Mouse (Mus musculus): Measurements from ENCODE around the gene Ttn. TPM values are rescaled to one million over a fixed set of nuclear protein-coding genes. Genes with fewer than 3 reads are reported as not detected.

Ttn gene
- polyA plus RNA-seq, 1 experiment from 2014 or later = not detected

DNA sequence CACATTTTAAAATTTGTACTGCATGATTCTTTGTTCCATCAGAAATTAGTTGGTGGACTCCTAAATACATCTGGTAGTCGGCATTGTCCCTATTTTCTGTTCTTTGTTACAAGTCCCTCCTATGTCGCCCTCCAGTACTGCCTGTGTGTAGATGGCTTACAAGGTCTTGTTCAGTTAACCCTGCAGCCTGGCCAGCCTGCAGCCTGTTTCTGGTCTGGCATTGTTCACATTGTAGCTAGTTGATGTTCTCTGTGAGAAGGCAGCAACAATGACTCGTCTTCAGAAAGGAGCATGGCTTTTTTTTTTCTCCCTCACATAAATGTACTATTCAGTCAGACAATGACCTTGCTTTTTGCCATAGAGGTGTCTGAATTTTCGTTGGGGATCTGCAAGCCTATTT is 10.3 kb downstream of the Ttn start:
- Histone ChIP-seq H3K4me3 (ENCODE audit: inconsistent target) (no peak overlapping the region), H3K36me3 (ENCODE audit: inconsistent target) (no peaks in the 10 kb centered on the region), H3K79me2 (ENCODE audit: inconsistent target) (no peaks in the 10 kb centered on the region), H3K27ac (no peak overlapping the region)
- WGBS (ENCODE audit: missing documents) = 82% methylated on average over 4 of the region's 4 CpGs

DNA sequence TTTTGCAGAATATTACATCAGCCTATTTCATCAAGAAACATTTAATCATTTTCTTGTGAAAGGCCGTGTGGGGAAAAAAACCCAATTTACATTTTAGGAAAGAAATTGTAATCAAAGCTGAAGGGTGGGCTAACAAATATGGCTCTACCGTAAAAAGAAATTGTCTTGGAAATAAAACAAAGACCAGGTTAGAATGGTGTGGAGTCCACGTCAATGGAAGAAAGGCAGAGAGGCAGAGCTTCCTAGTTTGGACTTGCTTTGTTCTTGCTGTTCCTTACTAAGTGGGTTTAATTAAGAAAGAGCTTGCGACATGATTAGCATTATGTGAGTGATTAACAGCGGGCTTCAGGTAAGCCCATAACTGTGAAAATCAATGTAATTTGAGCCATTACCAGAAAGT is 11.3 kb downstream of the Ttn start:
- no peaks in the 10 kb centered on the region for H3K36me3 ChIP-seq (ENCODE audit: inconsistent target)
- WGBS (ENCODE audit: missing documents) = 77% methylated on average over 5 of the region's 5 CpGs
- no peak overlapping the region for H3K27ac ChIP-seq
- H3K4me3 ChIP-seq (ENCODE audit: inconsistent target) = no peak overlapping the region
- H3K79me2 ChIP-seq (ENCODE audit: inconsistent target) = no peaks in the 10 kb centered on the region

DNA sequence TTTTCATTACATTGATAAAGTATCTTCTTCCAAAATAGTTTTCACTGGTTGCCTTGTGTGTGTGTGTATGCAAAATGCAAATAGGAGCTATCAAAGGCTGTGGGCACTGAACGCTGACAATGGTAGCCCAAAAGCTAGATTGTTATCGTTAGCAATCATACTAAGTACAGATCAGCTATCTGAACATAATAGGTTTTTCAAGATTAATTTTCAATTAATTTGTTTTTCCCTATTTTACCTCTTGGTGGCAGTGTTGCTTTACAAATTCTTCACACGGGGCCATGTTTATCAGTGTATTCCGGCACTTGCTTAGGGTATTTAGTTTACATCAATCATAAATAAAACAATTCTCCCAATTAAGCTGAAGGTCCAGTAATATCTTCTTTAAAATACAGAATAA is 11.7 kb downstream of the Ttn start:
- H3K36me3 ChIP-seq (ENCODE audit: inconsistent target) = no peaks in the 10 kb centered on the region
- H3K79me2 ChIP-seq (ENCODE audit: inconsistent target) = no peaks in the 10 kb centered on the region
- 18% methylated on average over 4 of the region's 4 CpGs for WGBS (ENCODE audit: missing documents)
- no peak overlapping the region for H3K4me3 ChIP-seq (ENCODE audit: inconsistent target)
- H3K27ac ChIP-seq = no peak overlapping the region

GRCm38 (mm10) chr2:76970204-76970603 is 12.1 kb downstream of the Ttn start:
- H3K27ac ChIP-seq = no peak overlapping the region
- no peak overlapping the region for H3K4me3 ChIP-seq (ENCODE audit: inconsistent target)
- WGBS (ENCODE audit: missing documents) = 4% methylated on average over 5 of the region's 6 CpGs
- no peaks in the 10 kb centered on the region for H3K36me3 ChIP-seq (ENCODE audit: inconsistent target)
- H3K79me2 ChIP-seq (ENCODE audit: inconsistent target) = no peaks in the 10 kb centered on the region

- Histone ChIP-seq H3K36me3 (ENCODE audit: inconsistent target) (no peaks in the 10 kb centered on the region), H3K27ac (no peak overlapping the region), H3K4me3 (ENCODE audit: inconsistent target) (no peak overlapping the region), H3K79me2 (ENCODE audit: inconsistent target) (no peaks in the 10 kb centered on the region)
- WGBS (ENCODE audit: missing documents) = 77% methylated on average over 20 of the region's 21 CpGs
Observed at GRCm38 (mm10) chr2:76969637-76970036, 12.7 kb downstream of the Ttn start.

- H3K27ac ChIP-seq = no peak overlapping the region
- H3K36me3 ChIP-seq (ENCODE audit: inconsistent target) = no peaks in the 10 kb centered on the region
- H3K79me2 ChIP-seq (ENCODE audit: inconsistent target) = no peaks in the 10 kb centered on the region
- 34% methylated on average over 8 of the region's 8 CpGs for WGBS (ENCODE audit: missing documents)
- no peak overlapping the region for H3K4me3 ChIP-seq (ENCODE audit: inconsistent target)
Observed at GRCm38 (mm10) chr2:76968919-76969318, 13.4 kb downstream of the Ttn start.

- Histone ChIP-seq H3K36me3 (ENCODE audit: inconsistent target) (no peaks in the 10 kb centered on the region), H3K79me2 (ENCODE audit: inconsistent target) (no peaks in the 10 kb centered on the region), H3K4me3 (ENCODE audit: inconsistent target) (no peak overlapping the region), H3K27ac (no peak overlapping the region)
- 89% methylated on average over 6 of the region's 6 CpGs for WGBS (ENCODE audit: missing documents)
Observed at GRCm38 (mm10) chr2:76966582-76966981, 15.8 kb downstream of the Ttn start.

GRCm38 (mm10) chr2:76966013-76966412 is 16.3 kb downstream of the Ttn start:
- Histone ChIP-seq H3K36me3 (ENCODE audit: inconsistent target) (no peaks in the 10 kb centered on the region), H3K4me3 (ENCODE audit: inconsistent target) (no peak overlapping the region), H3K79me2 (ENCODE audit: inconsistent target) (no peaks in the 10 kb centered on the region), H3K27ac (no peak overlapping the region)
- WGBS (ENCODE audit: missing documents) = 88% methylated on average over 2 of the region's 2 CpGs

DNA sequence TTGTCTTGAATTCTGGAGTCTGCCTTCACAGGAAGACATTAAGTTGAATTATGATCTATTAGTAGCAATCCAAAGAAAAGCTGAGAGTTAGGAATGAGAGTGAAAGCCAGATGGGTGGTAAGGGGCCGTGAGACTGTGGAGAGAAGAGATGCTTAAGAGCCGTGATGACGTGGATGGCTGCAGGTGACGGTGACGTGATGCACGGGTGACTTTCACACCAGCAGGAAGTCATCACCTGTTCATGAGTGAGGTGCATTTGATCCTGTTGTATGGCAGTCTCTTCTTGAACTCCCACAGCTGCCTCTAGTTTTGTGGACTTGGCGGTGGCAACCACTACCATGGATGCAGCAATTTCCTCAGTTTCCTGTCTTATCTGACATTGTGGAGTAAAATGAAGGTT is 16.8 kb downstream of the Ttn start:
- Histone ChIP-seq H3K4me3 (ENCODE audit: inconsistent target) (no peak overlapping the region), H3K36me3 (ENCODE audit: inconsistent target) (no peaks in the 10 kb centered on the region), H3K79me2 (ENCODE audit: inconsistent target) (no peaks in the 10 kb centered on the region), H3K27ac (no peak overlapping the region)
- whole genome bisulfite sequencing (ENCODE audit: missing documents) = 92% methylated on average over 7 of the region's 7 CpGs

GRCm38 (mm10) chr2:76962045-76962432 is 20.3 kb downstream of the Ttn start:
- H3K4me3 ChIP-seq (ENCODE audit: inconsistent target) = no peak overlapping the region
- no peaks in the 10 kb centered on the region for H3K36me3 ChIP-seq (ENCODE audit: inconsistent target)
- no peaks in the 10 kb centered on the region for H3K79me2 ChIP-seq (ENCODE audit: inconsistent target)
- no peak overlapping the region for H3K27ac ChIP-seq
- 91% methylated on average over 6 of the region's 6 CpGs for WGBS (ENCODE audit: missing documents)

DNA sequence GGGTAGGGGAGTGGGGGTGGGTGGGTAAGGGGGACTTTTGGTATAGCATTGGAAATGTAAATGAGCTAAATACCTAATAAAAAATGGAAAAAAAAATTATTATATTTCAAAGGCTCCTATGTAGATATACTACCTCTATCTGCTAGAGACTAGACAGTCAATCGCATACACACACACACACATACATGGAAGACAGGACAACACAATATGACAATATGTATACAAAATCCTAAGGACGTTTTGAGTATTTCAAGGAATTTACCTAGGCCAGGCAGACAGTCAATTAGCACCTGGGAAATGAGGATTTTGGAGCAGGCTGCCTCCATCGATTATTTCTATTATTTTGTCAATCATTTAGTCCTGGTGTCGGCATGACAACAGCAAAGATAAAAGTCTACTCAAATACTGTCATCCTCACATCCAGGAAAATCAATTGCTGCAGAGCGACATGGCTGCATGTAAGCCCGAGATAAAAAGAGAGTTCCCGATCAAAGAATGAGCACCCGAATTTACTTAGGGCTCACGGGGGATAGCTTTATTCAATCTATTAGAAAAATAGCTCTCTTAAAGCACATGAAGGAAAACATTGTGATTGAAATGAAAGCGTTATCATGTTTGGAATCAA is 20.8 kb downstream of the Ttn start:
- Histone ChIP-seq H3K4me3 (ENCODE audit: inconsistent target) (no peak overlapping the region), H3K79me2 (ENCODE audit: inconsistent target) (no peaks in the 10 kb centered on the region), H3K27ac (no peak overlapping the region), H3K36me3 (ENCODE audit: inconsistent target) (no peaks in the 10 kb centered on the region)
- WGBS (ENCODE audit: missing documents) = 90% methylated on average over 10 of the region's 10 CpGs

DNA sequence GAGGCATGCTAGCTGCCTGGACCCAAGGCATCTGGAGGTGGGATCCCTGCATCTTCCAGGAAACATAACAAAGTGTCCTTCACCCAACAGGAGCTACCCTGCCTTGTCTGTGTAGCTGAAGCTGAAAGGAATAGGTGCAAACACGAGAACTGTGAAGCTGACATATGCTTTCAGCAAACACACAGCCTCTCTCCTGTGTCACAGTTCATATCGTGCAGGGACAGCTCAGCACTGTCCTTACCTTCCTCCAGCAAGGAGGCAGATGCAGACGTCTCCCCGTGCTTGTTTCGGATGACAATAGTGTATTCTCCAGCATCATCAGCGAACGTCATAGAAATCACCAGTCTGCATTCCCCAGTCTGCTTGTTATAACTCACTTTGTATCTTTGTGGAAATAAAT is 32.6 kb downstream of the Ttn start:
- Histone ChIP-seq H3K79me2 (ENCODE audit: inconsistent target) (no peaks in the 10 kb centered on the region), H3K36me3 (ENCODE audit: inconsistent target) (no peaks in the 10 kb centered on the region), H3K27ac (no peak overlapping the region), H3K4me3 (ENCODE audit: inconsistent target) (no peak overlapping the region)
- 89% methylated on average over 7 of the region's 7 CpGs for WGBS (ENCODE audit: missing documents)

DNA sequence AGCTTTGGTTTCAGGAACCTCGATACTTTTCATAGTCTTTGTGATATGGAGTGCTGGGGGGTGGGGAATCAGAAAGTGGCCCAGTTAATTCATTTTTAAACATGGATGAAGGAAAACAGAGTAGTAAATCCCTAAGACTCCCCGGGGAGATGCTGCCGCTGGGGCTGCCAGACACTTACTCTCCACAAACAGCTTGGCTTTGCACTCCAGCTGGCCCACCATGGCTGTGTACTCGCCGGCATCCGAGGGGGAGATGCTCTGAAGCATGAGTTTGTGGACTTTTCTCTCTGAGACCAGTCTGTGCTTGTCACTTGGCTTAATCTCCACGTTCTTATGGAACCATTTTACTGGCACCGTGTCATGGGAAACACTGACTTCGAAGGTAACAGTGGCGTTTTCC is 43.8 kb downstream of the Ttn start:
- 79% methylated on average over 10 of the region's 10 CpGs for WGBS (ENCODE audit: missing documents)
- H3K79me2 ChIP-seq (ENCODE audit: inconsistent target) = no peaks in the 10 kb centered on the region
- H3K27ac ChIP-seq = no peak overlapping the region
- no peaks in the 10 kb centered on the region for H3K36me3 ChIP-seq (ENCODE audit: inconsistent target)
- no peak overlapping the region for H3K4me3 ChIP-seq (ENCODE audit: inconsistent target)

- no peak overlapping the region for H3K27ac ChIP-seq
- 0% methylated on average over 2 of the region's 2 CpGs for WGBS (ENCODE audit: missing documents)
- H3K36me3 ChIP-seq (ENCODE audit: inconsistent target) = no peaks in the 10 kb centered on the region
- H3K79me2 ChIP-seq (ENCODE audit: inconsistent target) = no peaks in the 10 kb centered on the region
- H3K4me3 ChIP-seq (ENCODE audit: inconsistent target) = no peak overlapping the region
Observed at GRCm38 (mm10) chr2:76929718-76930117, 52.6 kb downstream of the Ttn start.

DNA sequence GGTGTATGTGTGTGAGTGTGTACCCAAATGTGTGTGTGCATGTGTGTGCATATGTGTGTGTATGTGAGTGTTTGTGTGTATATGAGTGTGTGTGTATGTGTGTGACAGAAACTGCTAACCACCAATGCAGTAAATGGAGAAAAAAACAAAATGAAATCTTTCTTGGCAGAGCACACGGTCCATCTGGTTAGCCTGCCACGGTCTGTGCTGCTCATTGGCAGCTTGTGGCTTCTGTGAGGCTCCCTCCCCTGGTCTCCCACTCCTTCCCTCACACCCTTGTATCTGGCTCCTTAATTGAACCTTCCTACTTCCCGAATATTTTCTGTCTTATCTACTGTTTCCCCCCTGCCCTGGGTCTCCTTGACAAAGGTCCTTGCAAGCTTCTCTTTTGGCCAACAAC is 53.5 kb downstream of the Ttn start:
- Histone ChIP-seq H3K79me2 (ENCODE audit: inconsistent target) (no peaks in the 10 kb centered on the region), H3K27ac (no peak overlapping the region), H3K4me3 (ENCODE audit: inconsistent target) (no peak overlapping the region), H3K36me3 (ENCODE audit: inconsistent target) (no peaks in the 10 kb centered on the region)
- WGBS (ENCODE audit: missing documents) = 68% methylated on average over 3 of the region's 3 CpGs

DNA sequence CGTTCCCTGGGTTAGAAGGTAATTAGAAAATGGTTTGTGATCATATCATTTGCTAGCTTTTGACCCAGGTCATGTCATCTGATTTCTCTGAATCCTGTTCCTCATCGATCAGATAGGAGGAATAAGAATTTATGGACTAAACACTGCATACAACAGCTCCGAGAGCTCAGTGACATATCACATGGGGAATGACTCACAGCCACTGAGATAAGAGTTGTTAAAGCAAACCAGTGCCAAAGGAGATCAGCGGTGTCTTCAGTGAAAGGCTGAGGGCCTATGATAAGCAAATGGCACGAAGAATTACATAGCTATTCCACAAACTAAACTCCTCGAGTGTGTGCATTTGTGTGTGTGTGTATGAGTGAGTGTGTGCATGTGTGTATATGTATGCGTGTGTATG is 54.0 kb downstream of the Ttn start:
- Histone ChIP-seq H3K36me3 (ENCODE audit: inconsistent target) (no peaks in the 10 kb centered on the region), H3K79me2 (ENCODE audit: inconsistent target) (no peaks in the 10 kb centered on the region), H3K27ac (no peak overlapping the region), H3K4me3 (ENCODE audit: inconsistent target) (no peak overlapping the region)
- 89% methylated on average over 5 of the region's 7 CpGs for WGBS (ENCODE audit: missing documents)

Data from macrophage (primary cell).